Mouse (Mus musculus): ENCODE data around the gene Nosip. TPM values are rescaled to one million over a fixed set of nuclear protein-coding genes. Genes with fewer than 3 reads are reported as not detected.

The Nosip gene
- total and polyA plus RNA-seq, 3 experiments, result 72.4 to 86.8 (median 81.4) TPM

DNA sequence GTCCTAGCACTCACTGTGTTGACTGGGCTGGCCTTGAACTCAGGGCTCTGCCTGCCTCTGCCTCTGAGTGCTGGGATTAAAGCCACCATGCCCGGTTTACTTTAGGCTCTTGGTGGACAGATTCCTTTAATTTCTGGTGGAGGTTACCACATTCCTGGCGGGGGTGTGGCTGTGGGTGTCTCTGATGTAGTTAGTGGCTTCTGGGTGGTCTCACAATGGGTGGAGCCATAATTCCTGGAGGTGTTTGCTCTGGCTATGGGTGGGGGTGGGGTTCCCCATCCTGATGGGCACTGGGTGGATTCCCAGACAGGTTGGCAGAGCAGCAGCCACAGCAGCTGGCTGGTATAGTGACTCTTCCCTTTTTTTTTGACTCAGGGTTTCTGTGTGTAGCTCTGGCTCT is 49.7 kb downstream of the Nosip start:
- in situ Hi-C loops (cut with MboI; ENCODE audit: low pct_ligation_motif_present, low pct_unique_long_range_greater_than_20kb, low sequenced_read_pairs) (no loop called here), dilution Hi-C loops (cut with MboI; ENCODE audit: extremely low pct_ligation_motif_present, extremely low pct_unique_long_range_greater_than_20kb, low sequenced_read_pairs) (no loop called here)
- H3K27ac ChIP-seq (ENCODE audit: insufficient read depth, low read depth), result no peak overlapping the region
- H3K79me2 ChIP-seq (replicated peaks; ENCODE audit: control insufficient read depth, extremely low read depth, insufficient read depth, poor library complexity, severe bottlenecking), result no peaks in the 10 kb centered on the region
- no peak for TF ChIP-seq RAD21 (IDR thresholded peaks at IDR 0.05; ENCODE audit: low read depth, low read length)
- no peak overlapping the region for H3K4me3 ChIP-seq (replicated peaks in 1 of 3; ENCODE audit: low read depth in 2 of 3, low read length in 2 of 3, poor library complexity in 1 of 3)
- H3K27me3 ChIP-seq (replicated peaks), result no peaks in the 10 kb centered on the region
- H3K9ac ChIP-seq (ENCODE audit: insufficient read depth, low read depth), result no peak overlapping the region
- H3K4me2 ChIP-seq (ENCODE audit: insufficient read depth, low read depth, poor library complexity, severe bottlenecking), result no peak overlapping the region
- H3K4me1 ChIP-seq (ENCODE audit: control insufficient read depth in 1 of 2, insufficient read depth in 2 of 2), result no peaks in the 10 kb centered on the region
- H3K9me3 ChIP-seq (replicated peaks; ENCODE audit: low read length), result no peaks in the 10 kb centered on the region
- no peaks in the 10 kb centered on the region for H3K36me3 ChIP-seq (replicated peaks in 1 of 2; ENCODE audit: control insufficient read depth in 1 of 2, insufficient read depth in 1 of 2, low read length in 1 of 2)
- no peak for DNase-seq (ENCODE audit: extremely low read depth)

DNA sequence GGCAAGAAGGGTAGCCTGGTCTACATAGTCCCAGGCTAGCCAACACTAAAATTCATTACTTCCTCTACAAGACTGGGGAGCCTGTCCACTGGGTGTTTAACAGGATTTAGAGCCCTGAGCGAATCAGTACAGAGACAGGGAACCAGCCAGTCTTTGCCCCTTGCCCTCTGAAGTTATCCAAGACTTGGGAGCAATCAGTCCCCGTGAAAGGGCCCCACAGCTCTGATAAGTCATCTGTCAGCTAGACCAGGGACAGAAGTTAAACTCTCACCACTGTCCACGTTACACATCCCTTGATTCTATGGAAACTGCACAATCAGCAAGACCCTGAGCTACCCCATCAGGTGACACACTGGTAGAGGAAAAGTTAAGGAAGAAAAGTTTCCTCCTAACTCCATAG is 50.3 kb downstream of the Nosip start:
- no peak overlapping the region for H3K9ac ChIP-seq (ENCODE audit: insufficient read depth, low read depth)
- H3K27me3 ChIP-seq (replicated peaks), result no peaks in the 10 kb centered on the region
- no peak overlapping the region for H3K4me2 ChIP-seq (ENCODE audit: insufficient read depth, low read depth, poor library complexity, severe bottlenecking)
- no peak for TF ChIP-seq MAZ (IDR thresholded peaks at IDR 0.05; ENCODE audit: low read depth, low read length)
- no peak for TF ChIP-seq ZNF384 (IDR thresholded peaks at IDR 0.05; ENCODE audit: low read depth, low read length)
- TF ChIP-seq POLR2A (IDR thresholded peaks at IDR 0.05; ENCODE audit: low read depth, low read length), result no peak
- no peak for TF ChIP-seq NELFE (IDR thresholded peaks at IDR 0.05; ENCODE audit: low read depth, low read length)
- no peak for DNase-seq (ENCODE audit: extremely low read depth)
- in situ Hi-C loops (cut with MboI; ENCODE audit: low pct_ligation_motif_present, low pct_unique_long_range_greater_than_20kb, low sequenced_read_pairs) (no loop called here), dilution Hi-C loops (cut with MboI; ENCODE audit: extremely low pct_ligation_motif_present, extremely low pct_unique_long_range_greater_than_20kb, low sequenced_read_pairs) (no loop called here)
- peaks cover 0 to 1% of the 10 kb centered on the region in 2 experiments; a peak in 2 of 4 replicates for H3K4me1 ChIP-seq (ENCODE audit: control insufficient read depth in 1 of 2, insufficient read depth in 2 of 2)
- no peaks in the 10 kb centered on the region for H3K79me2 ChIP-seq (replicated peaks; ENCODE audit: control insufficient read depth, extremely low read depth, insufficient read depth, poor library complexity, severe bottlenecking)
- no peak overlapping the region for H3K27ac ChIP-seq (ENCODE audit: insufficient read depth, low read depth)
- peaks cover 0 to under 1% of the 10 kb centered on the region in 2 experiments for H3K36me3 ChIP-seq (replicated peaks in 1 of 2; ENCODE audit: control insufficient read depth in 1 of 2, insufficient read depth in 1 of 2, low read length in 1 of 2)
- no peaks in the 10 kb centered on the region for H3K9me3 ChIP-seq (replicated peaks; ENCODE audit: low read length)
- H3K4me3 ChIP-seq (replicated peaks in 1 of 3; ENCODE audit: low read depth in 2 of 3, low read length in 2 of 3, poor library complexity in 1 of 3), result no peak overlapping the region

DNA sequence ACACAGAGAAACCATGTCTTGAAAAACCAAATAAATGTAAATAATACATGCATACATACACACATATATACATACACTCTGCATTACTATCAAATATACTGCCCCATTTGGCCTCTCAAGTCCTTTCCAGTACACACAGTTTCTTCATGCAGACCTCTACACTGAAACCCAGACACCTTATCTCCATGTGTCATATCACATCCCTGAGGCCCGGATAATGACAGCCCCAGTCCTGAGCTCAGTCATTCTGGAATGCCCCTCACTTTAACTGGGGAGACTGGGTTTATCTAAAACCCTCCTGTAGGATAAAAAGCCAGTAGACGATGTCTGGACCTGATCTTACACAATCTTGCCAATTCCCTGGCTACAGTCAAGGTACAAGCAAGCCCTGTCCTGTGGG is 51.2 kb downstream of the Nosip start:
- Histone ChIP-seq H3K9ac (ENCODE audit: insufficient read depth, low read depth) (no peak overlapping the region), H3K79me2 (replicated peaks; ENCODE audit: control insufficient read depth, extremely low read depth, insufficient read depth, poor library complexity, severe bottlenecking) (no peaks in the 10 kb centered on the region), H3K36me3 (replicated peaks in 1 of 2; ENCODE audit: control insufficient read depth in 1 of 2, insufficient read depth in 1 of 2, low read length in 1 of 2) (peaks cover 0 to 10% of the 10 kb centered on the region in 2 experiments), H3K9me3 (replicated peaks; ENCODE audit: low read length) (no peaks in the 10 kb centered on the region), H3K27me3 (replicated peaks) (no peaks in the 10 kb centered on the region), H3K4me2 (ENCODE audit: insufficient read depth, low read depth, poor library complexity, severe bottlenecking) (no peak overlapping the region), H3K4me1 (ENCODE audit: control insufficient read depth in 1 of 2, insufficient read depth in 2 of 2) (peaks cover 0 to 10% of the 10 kb centered on the region in 2 experiments; a peak in 2 of 4 replicates), H3K4me3 (replicated peaks in 1 of 3; ENCODE audit: low read depth in 2 of 3, low read length in 2 of 3, poor library complexity in 1 of 3) (no peak overlapping the region), H3K27ac (ENCODE audit: insufficient read depth, low read depth) (no peak overlapping the region)
- no peak for DNase-seq (ENCODE audit: extremely low read depth)
- in situ Hi-C loops (cut with MboI; ENCODE audit: low pct_ligation_motif_present, low pct_unique_long_range_greater_than_20kb, low sequenced_read_pairs), result no loop called here
- dilution Hi-C loops (cut with MboI; ENCODE audit: extremely low pct_ligation_motif_present, extremely low pct_unique_long_range_greater_than_20kb, low sequenced_read_pairs), result no loop called here
- TF ChIP-seq USF1 (IDR thresholded peaks at IDR 0.05; ENCODE audit: low read depth, low read length) (no peak), ZKSCAN1 (IDR thresholded peaks at IDR 0.05; ENCODE audit: borderline replicate concordance, low read depth, low read length) (no peak), IRF4 (IDR thresholded peaks at IDR 0.05; ENCODE audit: low read depth, low read length) (no peak), USF2 (conservative IDR thresholded peaks at IDR 0.05; ENCODE audit: low read depth, low read length) (no peak), POLR2A (IDR thresholded peaks at IDR 0.05; ENCODE audit: low read depth, low read length) (no peak), TCF12 (IDR thresholded peaks at IDR 0.05; ENCODE audit: low read depth, low read length) (no peak), MEF2A (IDR thresholded peaks at IDR 0.05; ENCODE audit: borderline replicate concordance, low read depth, low read length) (no peak), KAT2A (IDR thresholded peaks at IDR 0.05; ENCODE audit: insufficient replicate concordance, low read length) (no peak), ZNF384 (IDR thresholded peaks at IDR 0.05; ENCODE audit: low read depth, low read length) (no peak), JUN (IDR thresholded peaks at IDR 0.05; ENCODE audit: insufficient read depth, low read depth, low read length) (no peak), RCOR1 (conservative IDR thresholded peaks at IDR 0.05; ENCODE audit: low read depth, low read length) (no peak), RAD21 (IDR thresholded peaks at IDR 0.05; ENCODE audit: low read depth, low read length) (no peak)

Measured in CH12.LX (cell line).